Mouse (Mus musculus): ENCODE data around the gene Slc28a1.
A peak's percentile ranks its signal among the peaks of the same experiment; 100 is the strongest.

DNA sequence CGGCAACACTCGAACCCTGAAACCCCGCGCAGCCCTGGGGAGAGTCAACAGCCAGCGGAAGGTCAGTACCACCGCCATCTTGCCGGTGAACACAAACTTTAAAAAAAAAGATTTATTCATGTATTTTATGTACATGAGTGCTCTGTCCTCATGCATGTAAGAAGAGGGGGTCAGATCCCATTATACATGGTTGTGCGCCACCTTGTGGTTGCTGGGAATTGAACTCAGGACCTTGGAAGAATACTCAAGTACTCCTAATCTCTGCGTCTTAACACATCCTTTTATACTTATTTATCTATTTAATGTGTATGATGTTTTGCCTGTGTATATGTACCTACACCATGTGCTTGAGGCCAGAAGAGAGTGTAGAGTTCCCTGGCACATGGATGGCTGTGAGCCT is 47.1 kb downstream of the Slc28a1 start:
- TF ChIP-seq CTCF (IDR thresholded peaks at IDR 0.05; ENCODE audit: low read depth) (peak; percentile 71), EP300 (optimal IDR thresholded peaks at IDR 0.05) (no peak)

Data from stomach, postnatal 0 days (tissue).